Mouse (Mus musculus) mammary gland, adult 2 months (tissue): ENCODE data around the gene Stfa3. TPM values are rescaled to one million over a fixed set of nuclear protein-coding genes. Genes with fewer than 3 reads are reported as not detected.

ENCODE experiments used
- polyA plus RNA-seq: library from polyadenylated mRNA; depleted of rRNA; stranded (reverse); fragments of >200 nt; gene quantifications from 2 replicates; pipeline ENCODE4 v1.2.3, GENCODE M21; 2012; ENCODE audit warnings: low replicate concordance; rRNA removed

The Stfa3 gene
- not detected in 2 replicates for polyA plus RNA-seq

DNA sequence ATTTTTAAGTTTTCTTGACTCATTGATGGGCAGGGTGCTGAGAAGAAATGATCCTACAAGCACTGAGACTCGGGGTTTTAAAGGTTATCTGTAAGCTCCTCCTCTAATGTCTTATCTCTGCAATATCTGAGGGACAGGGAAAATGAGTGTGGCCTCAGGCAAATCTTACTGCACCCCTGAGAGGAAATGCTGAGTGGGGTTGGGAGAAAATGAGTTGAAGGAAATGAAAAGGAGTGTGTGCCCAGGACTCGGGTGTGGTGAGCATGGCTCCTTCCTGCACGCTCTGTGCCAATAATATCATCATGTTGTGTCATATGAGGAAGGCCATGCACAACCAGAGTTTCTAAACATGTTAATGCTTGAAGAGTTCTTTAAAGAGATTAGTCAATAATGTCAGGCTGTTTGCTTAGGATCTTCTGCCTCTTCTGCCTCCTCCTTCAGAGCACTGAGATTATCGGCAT is at the start of gene Stfa3:
Stfa3 (minus strand) TSS at position 51 of the 461 bp plus-strand sequence.

GRCm38 (mm10) chr16:36408357-36408756 is 46.8 kb downstream of the Stfa3 start, which contains the start of gene Stfa2:
Stfa2 (minus strand) TSS chr16:36408457.

Other genes starting within 250 kb of the Stfa3 start
- not detected in 2 replicates for gene Gm5416, start 245.0 kb downstream of the Stfa3 start, polyA plus RNA-seq
- gene 2010005H15Rik, start 233.9 kb downstream of the Stfa3 start, polyA plus RNA-seq: not detected in 2 replicates
- gene Stfa1, start 178.4 kb downstream of the Stfa3 start, polyA plus RNA-seq: not detected in 2 replicates
- not detected in 2 replicates for gene BC117090, start 121.1 kb downstream of the Stfa3 start, polyA plus RNA-seq
- gene BC100530, start 87.6 kb downstream of the Stfa3 start, polyA plus RNA-seq: not detected in 2 replicates
- not detected in 2 replicates for gene Stfa2, start 46.9 kb downstream of the Stfa3 start, polyA plus RNA-seq
- 3.2 TPM in 1 of 2 replicates, not detected in the other for gene Casr, start 106.7 kb upstream of the Stfa3 start, polyA plus RNA-seq
- gene Cd86, start 210.7 kb upstream of the Stfa3 start, polyA plus RNA-seq: 5.0 and 11.0 TPM in 2 replicates
- gene Ildr1, start 238.6 kb upstream of the Stfa3 start, polyA plus RNA-seq: 9.0 and 13.6 TPM in 2 replicates